Mouse (Mus musculus) midbrain, embryonic 11.5 days (tissue): Measurements from ENCODE around the gene Epb41l4b. TPM values are rescaled to one million over a fixed set of nuclear protein-coding genes. Genes with fewer than 3 reads are reported as not detected.

Experiments
- ATAC-seq: fragments of 200-750 bp; cut with Nextera tagmentation; 2 replicates; pipeline ENCODE4 v1.8.0; 2017; ENCODE audit warnings: moderate TSS enrichment, moderate library complexity; ENCODE audit not compliant: low FRiP score
- DNase-seq: peaks from one replicate; pipeline ENCODE4 v3.0.0; 2015; ENCODE audit warnings: low spot score; ENCODE audit errors: missing footprints
- H3K27ac ChIP-seq: fragments of 300-500 bp; sonication (generic); 2 replicates; pipeline ENCODE4 v1.5.1; 2014; ENCODE audit warnings: low read depth, low read length
- H3K27me3 ChIP-seq: fragments of 300-500 bp; sonication (generic); 2 replicates; pipeline ENCODE4 v1.6.1; 2014; ENCODE audit warnings: mild to moderate bottlenecking, low read length, moderate library complexity, mixed read lengths; ENCODE audit not compliant: control insufficient read depth, insufficient read depth
- H3K36me3 ChIP-seq: fragments of 300-500 bp; sonication (generic); 2 replicates; pipeline ENCODE4 v1.6.1; 2014; ENCODE audit warnings: mild to moderate bottlenecking, low read length, moderate library complexity, mixed read lengths; ENCODE audit not compliant: control insufficient read depth, insufficient read depth
- H3K4me1 ChIP-seq: fragments of 300-500 bp; sonication (generic); 2 replicates; pipeline ENCODE4 v1.6.1; 2014; ENCODE audit warnings: low read length; ENCODE audit not compliant: control insufficient read depth, insufficient read depth
- H3K4me2 ChIP-seq: fragments of 300-500 bp; sonication (generic); 2 replicates; pipeline ENCODE4 v1.6.1; 2014; ENCODE audit warnings: mild to moderate bottlenecking, moderate library complexity
- H3K4me3 ChIP-seq: fragments of 300-500 bp; sonication (generic); 2 replicates; pipeline ENCODE4 v1.5.1; 2014; ENCODE audit warnings: low read depth, low read length
- H3K9ac ChIP-seq: fragments of 300-500 bp; sonication (generic); 2 replicates; pipeline ENCODE4 v1.6.1; 2014; ENCODE audit warnings: low read length
- H3K9me3 ChIP-seq: fragments of 300-500 bp; sonication (generic); 2 replicates; pipeline ENCODE4 v1.6.1; 2016; ENCODE audit warnings: low read length; ENCODE audit not compliant: control insufficient read depth
- WGBS: fragments of 180-500 bp; shearing (Covaris S2); extraction: QIAGEN DNeasy Blood & Tissue Kit; methylation state at CpG from one replicate; pipeline ENCODE4 v1.1.7; 2014; 5-methylcytosine and 5-hydroxymethylcytosine counted together
- polyA plus RNA-seq: library from polyadenylated mRNA; unstranded; fragments of >200 nt; fragmentation: Nextera tagmentation; extraction: Ambion mirVana; gene quantifications from 2 replicates; pipeline ENCODE4 v1.2.1, GENCODE M21; 2014

Epb41l4b gene
- polyA plus RNA-seq, 1 experiment from 2014 or later: 0.51 TPM

GRCm38 (mm10) chr4:56943258-56943657, 200.0 kb downstream of the Epb41l4b start:
- Histone ChIP-seq H3K4me3 (no peak overlapping the region), H3K4me1 (peaks cover 26% of the 10 kb centered on the region), H3K36me3 (no peaks in the 10 kb centered on the region), H3K4me2 (no peak overlapping the region), H3K27ac (no peak overlapping the region), H3K9me3 (no peaks in the 10 kb centered on the region), H3K27me3 (no peaks in the 10 kb centered on the region), H3K9ac (no peak overlapping the region)
- ATAC-seq (no peak), DNase-seq (no peak)
- WGBS: 41% methylated on average over 1 of the region's 1 CpGs

GRCm38 (mm10) chr4:56942567-56942966, 200.7 kb downstream of the Epb41l4b start:
- no peak overlapping the region for H3K9ac ChIP-seq
- H3K4me1 ChIP-seq: peaks cover 26% of the 10 kb centered on the region
- no peak overlapping the region for H3K27ac ChIP-seq
- no peaks in the 10 kb centered on the region for H3K9me3 ChIP-seq
- 70% methylated on average over 1 of the region's 1 CpGs for WGBS
- H3K36me3 ChIP-seq: no peaks in the 10 kb centered on the region
- ATAC-seq: no peak
- H3K27me3 ChIP-seq: no peaks in the 10 kb centered on the region
- no peak overlapping the region for H3K4me2 ChIP-seq
- H3K4me3 ChIP-seq: no peak overlapping the region
- DNase-seq: no peak

Other genes starting within 250 kb of the Epb41l4b start
- 6.8 TPM in 2 replicates for gene Tmem245, start 196.0 kb downstream of the Epb41l4b start, polyA plus RNA-seq
- gene Frrs1l, start 153.0 kb downstream of the Epb41l4b start, polyA plus RNA-seq: 6.2 and 6.4 TPM in 2 replicates
- gene Ptpn3, start 158.4 kb upstream of the Epb41l4b start, polyA plus RNA-seq: 0.33 and 0.90 TPM in 2 replicates